Mouse (Mus musculus) MN1 (cell line): ENCODE measurements around the gene Usp47.

Source experiments
- DNase-seq: peaks from one replicate; pipeline ENCODE4 v3.0.0-alpha.2; 2016; ENCODE audit warnings: low spot score

Usp47 gene

DNA sequence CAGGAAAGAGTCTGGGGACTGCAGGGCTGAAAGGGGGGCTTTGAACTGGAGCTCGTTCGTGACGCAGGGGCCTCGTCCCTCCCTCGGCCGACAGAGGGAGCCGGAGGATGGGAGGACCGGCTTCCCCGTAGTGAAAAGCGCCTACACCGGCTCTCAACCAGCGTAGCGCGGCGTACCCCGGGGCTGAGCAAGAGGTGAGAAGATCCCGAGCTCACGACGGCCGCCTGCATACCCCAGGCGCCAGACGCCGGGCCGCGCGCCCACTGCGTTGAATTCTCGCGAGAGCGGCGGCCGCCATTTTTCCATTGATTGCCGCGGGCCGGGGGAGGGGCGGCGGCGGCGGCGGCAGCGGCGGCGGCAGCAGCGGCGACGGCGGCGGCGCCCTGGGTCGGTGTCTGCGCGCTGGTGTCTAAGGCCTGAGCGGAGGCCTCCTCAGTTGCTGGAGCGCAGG, at the start of gene Usp47:
Usp47 (plus strand) TSS at position 355 of the 451 bp plus-strand sequence.
- DNase-seq = peak; percentile 89

DNA sequence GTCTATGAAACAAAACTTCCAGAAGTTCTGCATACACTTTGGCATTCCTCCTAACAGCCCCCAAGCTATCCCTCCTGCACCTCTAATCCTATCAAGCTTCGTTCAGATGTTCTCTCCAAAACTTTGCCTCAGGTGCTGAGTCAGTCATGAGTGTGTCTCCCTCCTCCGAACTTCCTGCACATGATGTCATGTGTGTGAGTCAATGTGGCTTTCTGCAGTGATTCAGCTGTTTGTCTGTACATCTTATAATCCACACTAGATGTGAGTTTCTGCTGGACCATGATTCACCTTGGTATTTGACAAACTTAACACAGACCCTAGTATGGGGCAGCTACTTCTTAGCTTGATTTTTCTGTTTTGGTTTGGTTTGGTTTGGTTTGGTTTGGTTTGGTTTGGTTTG, 46.9 kb upstream of the Usp47 start:
- no peak for DNase-seq

DNA sequence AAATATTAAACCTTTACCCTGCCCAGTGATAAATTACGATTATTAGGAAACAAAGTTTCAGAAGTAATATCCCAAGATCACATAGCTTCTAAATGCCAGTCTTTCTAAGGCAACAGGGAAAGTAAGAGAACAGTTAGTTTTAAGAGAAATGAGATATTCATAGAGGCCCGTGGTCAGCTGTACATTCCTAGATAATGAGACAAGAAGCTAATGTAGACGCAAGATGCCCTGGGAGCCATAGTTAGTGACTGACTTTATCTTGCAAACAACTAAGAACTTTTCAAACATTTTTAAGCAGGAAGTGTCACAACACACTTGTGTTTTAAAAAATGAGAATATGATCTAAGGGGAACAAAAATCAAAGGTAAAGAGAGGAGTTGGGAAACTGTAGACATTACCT, 45.4 kb upstream of the Usp47 start:
- no peak for DNase-seq

DNA sequence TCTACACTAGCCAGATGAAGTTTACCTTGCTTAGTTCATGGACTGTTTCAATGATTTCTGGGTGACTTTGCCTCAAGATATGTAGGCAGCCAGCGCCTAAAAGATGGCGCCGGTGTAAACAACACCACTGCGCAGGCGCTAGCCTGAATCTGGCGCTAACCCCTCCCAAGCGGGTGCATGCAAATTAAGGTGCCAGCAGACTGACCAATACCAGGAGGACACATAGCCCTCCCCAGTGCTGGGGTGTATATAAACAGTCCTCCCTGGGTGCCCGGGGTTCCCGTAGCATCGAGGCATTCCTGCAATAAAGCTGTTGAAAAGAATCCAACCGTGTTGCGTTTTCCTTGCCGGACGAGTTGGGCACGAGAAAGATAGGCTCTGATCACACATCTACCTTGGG, 41.0 kb upstream of the Usp47 start:
- DNase-seq = no peak

DNA sequence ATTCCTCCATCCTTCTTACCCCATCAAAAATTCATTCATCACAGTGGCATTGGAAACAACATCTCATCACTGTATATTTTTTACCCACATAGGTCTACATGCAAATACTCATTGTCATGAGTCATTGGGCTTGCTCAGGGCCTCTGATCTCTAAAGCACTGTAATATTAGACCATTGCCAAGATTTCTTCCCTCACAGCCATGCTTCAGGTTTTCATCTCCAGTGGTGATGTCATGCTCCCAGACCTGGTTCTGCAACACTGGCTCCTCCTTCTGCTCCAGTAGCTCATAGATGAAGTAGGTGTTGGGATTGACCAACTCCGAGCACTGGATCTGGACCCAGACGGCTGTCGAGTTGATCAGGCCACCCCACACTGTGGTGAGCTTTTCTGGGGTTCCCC, 38.8 kb upstream of the Usp47 start:
- peak; percentile 33 for DNase-seq

DNA sequence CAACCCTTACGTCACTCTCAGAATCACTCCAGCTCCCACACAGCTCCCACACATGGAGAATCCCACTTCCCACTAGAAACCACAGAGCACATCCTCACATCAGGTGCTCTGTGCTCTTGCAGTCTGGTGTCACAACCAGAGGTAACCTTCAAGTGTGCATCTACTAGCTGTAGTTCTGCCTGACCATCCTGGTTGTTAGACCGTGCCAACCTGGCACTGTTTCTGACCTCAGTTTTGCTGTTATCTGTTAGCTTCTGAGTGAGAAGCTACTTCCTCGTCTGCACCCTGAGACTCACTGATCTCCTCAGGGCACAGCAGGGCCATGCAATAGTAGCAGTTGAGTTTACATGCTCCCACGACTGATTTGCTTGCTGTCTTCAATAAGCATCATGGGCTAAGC, 38.0 kb upstream of the Usp47 start:
- no peak for DNase-seq

DNA sequence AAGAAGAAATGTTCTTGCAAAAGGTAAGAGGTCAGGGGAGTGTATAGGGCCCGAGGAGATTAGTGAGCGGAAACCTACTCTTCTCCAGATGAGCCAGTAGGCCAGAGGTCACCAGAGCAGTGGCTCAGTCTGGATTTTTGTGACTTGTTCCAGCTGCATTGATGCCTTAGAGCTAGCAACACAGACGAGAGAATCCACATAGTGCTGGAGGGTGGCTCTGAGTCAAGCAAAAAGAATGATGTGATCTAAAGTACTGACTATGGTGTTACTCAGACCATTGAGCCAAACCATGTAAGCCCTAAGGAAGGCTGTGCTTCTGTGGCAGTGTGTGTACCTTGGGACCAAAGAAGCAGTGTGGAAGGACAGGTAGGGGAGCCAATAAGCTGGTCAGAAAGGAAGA, 36.4 kb upstream of the Usp47 start:
- DNase-seq = no peak

DNA sequence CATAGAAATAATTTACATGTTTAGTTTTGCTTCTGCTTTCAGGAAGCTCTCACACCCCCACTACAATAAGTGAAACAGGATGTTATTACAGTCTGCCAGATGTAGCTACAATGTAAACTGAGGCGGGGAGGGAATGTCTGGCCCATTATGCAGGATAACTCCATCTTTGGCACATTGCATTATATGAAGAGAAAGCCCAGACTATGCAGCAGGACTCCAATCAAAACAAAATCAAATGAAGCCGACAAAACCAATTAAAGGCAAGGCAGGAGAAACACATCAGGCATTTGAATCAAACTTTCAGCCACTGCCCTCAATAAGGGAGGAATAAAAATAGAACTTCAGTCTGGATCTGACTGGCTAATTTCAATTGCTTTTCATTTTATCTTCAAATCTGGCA, 25.9 kb upstream of the Usp47 start:
- peak; percentile 68 for DNase-seq

DNA sequence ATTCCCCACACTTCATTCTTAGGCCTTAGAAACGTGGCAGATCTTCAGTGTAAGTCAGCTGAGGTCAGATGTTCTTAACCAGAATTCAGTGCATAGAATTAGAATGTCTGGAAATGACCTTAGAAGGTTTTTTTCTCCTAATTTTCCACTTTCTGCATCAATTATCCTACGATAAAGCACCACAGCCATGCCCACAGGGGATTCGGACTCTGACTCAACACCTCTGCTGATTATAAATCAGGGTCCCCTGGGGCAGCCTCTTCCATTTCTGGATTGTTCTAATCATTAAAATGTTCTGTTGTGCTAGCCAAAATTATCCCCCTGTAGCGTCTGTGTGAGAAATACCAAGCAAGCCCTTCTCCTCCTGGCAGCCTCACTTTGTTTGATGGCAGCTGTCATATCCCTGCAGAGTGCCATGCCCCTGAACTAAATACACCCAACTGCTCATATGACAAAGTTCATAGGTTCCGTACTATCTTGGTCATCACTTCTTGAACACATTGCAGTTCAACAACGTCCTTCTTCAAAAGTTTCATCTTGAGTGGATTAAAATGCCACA, 24.8 kb upstream of the Usp47 start:
- peak; percentile 82 for DNase-seq

DNA sequence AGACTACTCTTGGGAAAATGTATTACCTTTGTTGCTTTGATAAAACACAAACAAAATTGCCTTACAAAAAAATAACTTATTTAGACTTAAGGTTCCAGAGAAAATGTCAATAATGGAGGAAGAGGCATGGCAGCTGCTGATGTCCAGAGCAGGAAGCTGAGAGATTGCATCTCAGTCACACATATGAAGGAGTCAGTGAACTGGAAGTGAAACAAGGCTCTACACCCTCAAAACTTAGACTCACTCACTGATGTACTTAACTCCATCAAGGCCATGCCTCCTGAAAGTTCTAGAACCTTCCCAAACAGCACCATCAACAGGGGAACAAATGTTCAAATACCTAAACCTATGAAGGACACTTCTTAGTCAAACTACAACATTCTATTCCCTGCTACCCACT, 23.9 kb upstream of the Usp47 start:
- no peak for DNase-seq

DNA sequence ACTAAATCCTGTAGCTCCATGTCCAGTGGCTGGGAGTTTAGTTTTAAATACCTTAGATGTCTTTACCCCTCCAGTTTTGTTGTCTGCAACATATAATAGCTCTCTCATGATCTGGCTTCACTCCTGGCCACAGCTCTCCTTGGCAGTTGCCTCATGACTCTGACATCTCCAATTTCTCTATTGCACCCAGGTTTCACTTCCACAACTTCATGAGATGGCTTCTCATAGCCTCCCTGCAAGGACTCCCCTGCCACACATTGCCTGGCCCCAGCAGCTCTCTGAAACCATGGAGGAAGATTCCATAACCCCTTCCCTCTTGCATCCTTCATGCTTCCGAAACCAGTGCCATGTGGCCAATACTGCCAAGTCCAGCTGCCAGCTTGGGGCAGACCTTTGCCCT, 23.1 kb upstream of the Usp47 start:
- no peak for DNase-seq

DNA sequence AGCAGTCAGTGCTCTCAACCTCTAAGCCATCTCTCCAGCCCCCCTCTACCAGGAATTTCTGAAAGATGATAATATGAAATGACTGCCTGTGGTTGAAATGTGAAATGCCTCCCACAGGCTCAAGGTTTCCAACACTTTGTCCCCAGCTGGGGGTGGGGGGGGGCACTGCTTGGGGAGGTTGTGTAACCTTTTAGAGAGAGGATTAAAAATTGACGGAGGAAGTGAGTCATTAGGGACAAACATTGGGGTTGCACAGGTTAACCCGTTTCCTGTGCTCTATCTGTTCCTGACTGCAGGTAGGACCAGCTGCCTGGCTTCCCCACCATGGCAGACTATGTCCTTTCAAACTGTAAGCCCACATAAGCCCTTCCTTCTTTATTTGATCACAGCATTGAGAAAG, 12.8 kb upstream of the Usp47 start:
- DNase-seq = no peak

DNA sequence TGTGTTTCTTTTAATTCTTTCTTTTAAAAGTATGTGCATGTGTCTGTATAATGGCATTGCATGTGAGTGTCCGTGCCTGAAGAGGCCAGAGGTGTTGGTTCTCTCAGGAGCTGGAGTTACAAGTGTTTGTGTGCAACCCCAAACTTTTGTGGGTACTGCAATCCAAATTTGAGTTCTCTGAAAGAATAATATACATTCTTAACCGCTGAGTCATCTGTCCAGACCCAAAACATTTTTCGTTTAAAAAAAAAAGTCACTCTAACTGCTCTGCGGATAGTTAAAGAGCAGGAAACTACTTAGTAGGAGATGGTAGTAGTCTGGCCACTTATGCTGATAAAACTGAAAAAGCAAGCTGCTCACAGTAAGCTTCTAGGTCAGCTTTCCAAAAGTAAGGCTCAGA, 12.3 kb upstream of the Usp47 start:
- DNase-seq = no peak

DNA sequence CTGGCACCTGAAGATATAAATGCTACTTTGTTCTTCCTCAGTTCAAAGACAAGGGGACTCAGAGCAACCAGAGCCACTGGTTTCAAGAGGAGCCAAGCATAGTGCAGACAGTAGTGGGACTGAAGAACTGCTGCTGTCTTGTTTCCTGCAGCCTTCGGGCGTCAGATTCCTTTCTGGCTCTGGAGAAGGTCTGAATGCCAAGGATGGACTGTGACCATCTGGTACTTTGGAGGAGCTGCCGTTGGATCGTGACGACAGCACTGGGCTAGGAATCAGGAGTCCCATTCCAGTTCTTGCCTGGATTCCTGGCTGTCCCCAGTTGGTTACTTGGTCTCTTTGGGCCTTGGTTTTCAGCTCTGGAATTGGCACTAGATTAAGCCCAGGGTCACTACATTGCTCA, 11.2 kb upstream of the Usp47 start:
- no peak for DNase-seq

DNA sequence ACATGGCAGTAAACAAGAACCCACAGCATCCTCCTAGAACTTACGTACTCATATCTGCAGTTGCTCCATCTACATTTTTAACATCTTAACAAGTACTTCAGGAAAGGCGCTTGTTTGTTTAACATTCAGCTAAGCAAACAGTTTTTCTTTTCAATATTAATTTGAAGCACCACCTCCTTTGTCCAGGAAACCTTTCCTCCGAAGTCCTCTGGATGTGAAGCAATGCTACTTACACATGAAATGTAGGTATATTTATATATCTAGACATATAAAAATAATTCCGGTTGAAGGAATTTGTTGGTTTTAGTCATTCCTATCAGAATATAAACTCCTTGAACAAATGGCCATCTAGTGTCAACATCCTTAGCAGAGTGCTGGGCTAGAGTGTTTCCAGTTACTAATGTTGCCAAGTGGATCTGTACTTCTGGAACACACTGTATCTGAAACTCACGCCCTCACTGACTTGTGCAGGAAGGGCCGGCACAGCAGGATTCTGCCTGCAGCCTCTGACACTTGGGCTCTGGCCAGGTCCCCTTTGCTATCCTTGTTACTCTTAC, 10.6 kb upstream of the Usp47 start:
- DNase-seq = no peak

DNA sequence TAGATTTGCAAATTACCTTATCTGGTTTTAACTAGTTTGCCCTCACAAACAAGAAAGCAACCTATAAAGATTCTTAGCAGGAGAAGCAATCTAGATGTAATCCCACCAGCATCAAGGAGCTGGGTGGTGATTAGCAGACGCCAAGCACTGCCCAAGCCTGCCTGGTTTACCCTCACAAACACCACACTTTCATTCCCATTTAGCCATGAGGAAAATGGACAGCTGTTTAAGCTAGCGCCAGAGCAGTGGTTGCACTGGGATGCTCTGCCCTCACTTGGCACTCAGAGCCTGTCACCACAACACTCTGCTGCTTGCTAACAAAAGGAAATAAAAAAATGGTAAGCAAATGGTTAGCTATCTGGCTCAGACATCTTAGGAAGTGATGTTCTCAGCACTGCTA, 9.2 kb upstream of the Usp47 start:
- no peak for DNase-seq

DNA sequence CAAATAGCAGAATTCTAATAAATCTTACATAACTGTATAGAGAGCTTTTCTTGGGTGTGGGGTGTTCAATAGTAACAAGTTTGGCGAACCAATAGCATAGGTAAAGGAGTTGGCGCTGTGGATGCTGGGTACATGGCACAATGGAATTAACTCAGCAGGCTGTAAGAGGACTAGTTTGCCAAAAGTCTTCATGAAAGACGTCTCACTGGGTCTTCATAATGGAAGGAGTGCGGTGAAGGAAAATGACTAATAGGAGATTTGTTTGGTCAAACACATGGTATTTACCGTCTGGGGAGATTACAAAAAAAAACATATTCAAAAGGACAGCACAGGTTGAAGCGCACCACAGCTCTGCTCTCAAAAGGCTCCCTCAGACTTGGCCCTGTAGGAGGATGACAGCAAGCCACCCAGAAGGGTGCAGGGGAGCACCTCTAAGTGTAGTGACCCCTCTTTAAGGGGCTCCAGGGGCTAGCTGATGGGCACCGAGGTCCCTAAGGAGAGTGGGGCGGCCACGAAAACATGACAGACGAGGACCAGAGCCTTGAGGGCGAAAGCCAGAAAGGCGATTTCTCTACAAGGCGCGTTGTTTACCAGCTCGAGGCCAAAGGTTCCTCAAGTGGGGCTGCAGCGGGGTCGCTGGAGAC, 676 bp upstream of the Usp47 start:
- no peak for DNase-seq

DNA sequence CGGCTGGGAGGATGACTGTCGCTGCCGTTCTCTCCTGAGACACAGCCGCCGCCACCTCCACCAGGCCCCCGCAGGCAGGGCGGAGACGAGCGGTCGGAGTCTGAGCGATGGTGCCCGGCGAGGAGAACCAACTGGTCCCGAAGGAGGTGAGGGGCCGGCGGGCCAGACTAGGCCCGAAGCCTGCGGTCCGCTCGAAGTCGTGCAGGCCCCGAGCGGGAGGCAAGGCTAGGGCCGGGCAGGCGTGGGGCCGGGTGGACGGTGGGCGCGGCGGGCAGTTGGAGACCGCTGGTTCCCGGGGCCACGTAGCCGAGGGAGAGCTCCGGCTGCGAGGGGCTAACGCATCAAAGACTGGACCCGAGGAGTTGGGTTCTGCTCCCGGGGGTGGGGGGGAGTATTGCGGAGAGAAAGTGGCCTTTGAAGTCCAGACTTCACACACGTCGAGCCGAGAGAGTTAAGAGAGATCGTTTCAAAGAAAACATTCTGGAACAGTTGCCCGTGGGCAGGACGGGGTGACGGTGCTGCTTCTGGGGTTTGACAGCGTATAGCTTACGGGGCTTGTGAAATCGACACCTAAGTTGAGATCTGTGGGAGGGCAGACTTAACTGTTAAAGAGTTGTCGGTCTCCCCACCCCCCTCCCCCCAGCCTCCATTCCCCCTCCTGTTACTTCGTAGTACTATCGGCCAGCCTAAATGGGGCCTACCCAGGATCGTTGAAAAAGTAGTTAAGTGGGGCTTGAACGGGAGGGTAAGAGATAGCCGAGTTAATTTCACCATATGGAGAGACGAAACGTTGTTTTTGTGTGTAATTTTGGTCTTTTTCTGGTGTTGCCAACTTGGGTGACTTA, 519 bp downstream of the Usp47 start:
- peak; percentile 37 for DNase-seq

DNA sequence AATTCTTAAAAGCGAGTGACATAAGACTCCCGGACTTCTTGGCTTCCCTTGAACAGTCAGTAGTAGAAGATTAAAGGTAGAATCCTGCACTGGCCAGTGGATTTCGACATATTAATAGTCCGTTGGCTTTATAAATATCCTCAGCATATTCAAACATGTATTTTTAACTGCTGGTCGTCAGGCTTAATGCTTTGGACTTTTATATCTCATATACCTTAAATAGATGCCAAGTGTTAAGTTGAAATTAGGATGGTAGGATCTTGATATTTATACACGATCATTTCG, 1.1 kb downstream of the Usp47 start:
- DNase-seq = no peak

DNA sequence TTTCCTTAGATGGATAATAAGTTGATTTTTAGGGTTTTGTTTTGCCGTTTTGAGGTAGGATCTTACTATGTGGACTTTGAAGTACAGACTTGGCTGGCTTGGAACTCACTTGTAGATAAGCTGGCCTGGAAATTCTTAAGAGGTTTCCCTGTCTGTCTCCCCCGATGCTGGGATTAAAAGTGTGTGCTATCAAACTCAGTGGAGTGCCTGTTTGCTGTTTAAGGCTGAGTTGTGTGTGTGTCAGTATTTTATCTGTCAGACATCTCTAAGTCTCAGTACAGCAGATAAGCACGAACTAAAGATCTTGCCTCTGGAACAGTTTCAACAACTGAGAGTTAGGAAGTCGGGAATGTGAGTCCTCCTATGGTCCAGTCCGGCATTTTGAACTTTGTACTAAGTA, 1.6 kb downstream of the Usp47 start:
- DNase-seq = no peak

DNA sequence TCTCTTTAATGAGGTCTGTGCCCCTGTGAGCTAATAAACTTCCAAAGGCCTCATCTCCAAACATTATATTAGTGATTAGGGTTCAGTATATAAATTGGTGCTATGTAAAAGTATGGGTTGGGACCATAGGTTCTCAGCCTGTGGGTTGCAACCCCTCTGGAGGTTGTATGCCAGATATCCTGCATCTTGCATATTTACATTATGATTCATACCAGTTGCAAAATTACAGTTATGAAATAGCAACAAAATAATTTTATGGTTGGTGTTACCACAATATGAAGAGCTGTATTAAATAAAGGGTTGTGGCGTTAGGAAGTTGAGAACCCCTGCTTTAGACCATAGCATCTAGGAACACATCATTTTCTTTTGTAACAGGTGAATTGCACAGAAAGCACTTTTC, 7.3 kb downstream of the Usp47 start:
- no peak for DNase-seq

DNA sequence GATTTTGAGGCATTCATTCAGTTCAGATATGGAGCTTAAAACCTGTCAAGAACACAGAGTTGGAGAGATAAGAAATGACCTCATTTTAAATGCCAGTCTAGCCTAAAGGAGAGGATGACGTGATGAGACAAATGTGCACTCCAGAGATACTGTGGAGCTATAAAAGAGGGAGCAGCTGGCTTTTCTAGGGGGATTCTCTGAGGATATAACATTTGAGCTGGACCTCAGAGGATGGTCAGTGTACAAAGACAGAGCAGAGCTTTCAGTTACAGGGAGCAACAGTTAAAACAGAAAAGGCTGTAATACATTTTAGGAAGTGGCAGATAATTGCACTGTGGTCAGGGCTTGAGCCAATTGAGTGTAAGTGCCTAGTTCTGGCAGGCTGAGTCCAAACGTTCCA, 12.5 kb downstream of the Usp47 start:
- peak; percentile 22 for DNase-seq

DNA sequence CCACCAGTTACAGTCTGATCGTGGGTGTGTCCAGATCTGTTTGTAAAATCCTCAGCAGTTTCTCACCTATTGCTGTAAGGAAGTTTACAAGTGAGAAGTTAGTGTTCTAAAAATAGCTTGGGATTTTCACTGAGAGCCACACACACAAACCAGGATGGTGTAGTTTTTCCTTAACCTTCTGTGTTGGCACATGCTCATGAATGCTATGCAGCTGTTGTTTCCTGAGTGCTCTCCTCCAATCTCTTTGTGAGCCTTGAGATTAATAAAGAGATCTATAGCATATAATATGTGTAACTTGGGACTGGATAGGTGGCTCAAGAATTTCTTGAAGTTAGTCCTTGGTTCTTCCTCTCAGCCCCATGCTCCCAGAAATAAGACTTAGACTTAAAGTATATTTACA, 13.3 kb downstream of the Usp47 start:
- DNase-seq = no peak
